Mouse (Mus musculus) midbrain, postnatal 0 days (tissue): ENCODE data around the gene Ifitm1. TPM values are rescaled to one million over a fixed set of nuclear protein-coding genes. Genes with fewer than 3 reads are reported as not detected.

ENCODE experiments used
- ATAC-seq: fragments of 200-750 bp; cut with Nextera tagmentation; 2 replicates; pipeline ENCODE4 v1.8.0; 2017; ENCODE audit warnings: moderate number of reproducible peaks, mild to moderate bottlenecking, moderate TSS enrichment, moderate library complexity; ENCODE audit not compliant: low FRiP score
- DNase-seq: peaks from one replicate; pipeline ENCODE4 v3.0.0-alpha.2; 2015; ENCODE audit warnings: low spot score
- H3K27ac ChIP-seq: fragments of 300-500 bp; sonication (generic); 2 replicates; pipeline ENCODE4 v1.5.1; 2014; ENCODE audit warnings: low read depth, mild to moderate bottlenecking, low read length, mixed read lengths
- H3K27me3 ChIP-seq: fragments of 300-500 bp; sonication (generic); 2 replicates; pipeline ENCODE4 v1.6.1; 2014; ENCODE audit warnings: low read length, control low read depth, mixed read lengths; ENCODE audit not compliant: insufficient read depth
- H3K36me3 ChIP-seq: fragments of 300-500 bp; sonication (generic); 2 replicates; pipeline ENCODE4 v1.6.1; 2014; ENCODE audit warnings: low read length, control low read depth, mixed read lengths; ENCODE audit not compliant: insufficient read depth
- H3K4me1 ChIP-seq: fragments of 300-500 bp; sonication (generic); 2 replicates; pipeline ENCODE4 v1.6.1; 2014; ENCODE audit warnings: mild to moderate bottlenecking, control low read depth, antibody characterized with exemption, low read length, mixed read lengths; ENCODE audit not compliant: insufficient read depth
- H3K4me2 ChIP-seq: fragments of 300-500 bp; sonication (generic); 2 replicates; pipeline ENCODE4 v1.6.1; 2014; ENCODE audit warnings: low read depth, mild to moderate bottlenecking, low read length, mixed read lengths; ENCODE audit not compliant: poor library complexity, severe bottlenecking
- H3K4me3 ChIP-seq: fragments of 300-500 bp; sonication (generic); 2 replicates; pipeline ENCODE4 v1.5.1; 2014; ENCODE audit warnings: low read depth, mild to moderate bottlenecking, low read length, moderate library complexity
- H3K9ac ChIP-seq: fragments of 300-500 bp; sonication (generic); replicated peaks from 2 replicates; pipeline ENCODE4 v1.6.1; 2014; ENCODE audit warnings: mild to moderate bottlenecking, low read length, moderate library complexity, mixed read lengths; ENCODE audit not compliant: poor library complexity, severe bottlenecking
- H3K9me3 ChIP-seq: fragments of 300-500 bp; sonication (generic); 2 replicates; pipeline ENCODE4 v1.6.1; 2016; ENCODE audit warnings: low read length, control low read depth
- CTCF ChIP-seq: IDR thresholded peaks from 2 replicates; pipeline ENCODE4 v1.5.1; 2016; ENCODE audit warnings: antibody characterized with exemption, mild to moderate bottlenecking
- WGBS: fragments of 180-500 bp; shearing (Covaris S2); extraction: QIAGEN DNeasy Blood & Tissue Kit; methylation state at CpG from one replicate; pipeline ENCODE4 v1.1.7; 2014; 5-methylcytosine and 5-hydroxymethylcytosine counted together
- polyA plus RNA-seq: library from polyadenylated mRNA; unstranded; fragments of >200 nt; fragmentation: Nextera tagmentation; extraction: Ambion mirVana; gene quantifications from 2 replicates; pipeline ENCODE4 v1.2.1, GENCODE M21; 2015
- total RNA-seq: library from RNA; depleted of rRNA; stranded (reverse); fragments of >200 nt; gene quantifications from 2 replicates; pipeline ENCODE4 v1.2.3, GENCODE M21; 2014

Gene Ifitm1
- total and polyA plus RNA-seq, 2 experiments from 2014 or later = 14.6 to 16.3 TPM

DNA sequence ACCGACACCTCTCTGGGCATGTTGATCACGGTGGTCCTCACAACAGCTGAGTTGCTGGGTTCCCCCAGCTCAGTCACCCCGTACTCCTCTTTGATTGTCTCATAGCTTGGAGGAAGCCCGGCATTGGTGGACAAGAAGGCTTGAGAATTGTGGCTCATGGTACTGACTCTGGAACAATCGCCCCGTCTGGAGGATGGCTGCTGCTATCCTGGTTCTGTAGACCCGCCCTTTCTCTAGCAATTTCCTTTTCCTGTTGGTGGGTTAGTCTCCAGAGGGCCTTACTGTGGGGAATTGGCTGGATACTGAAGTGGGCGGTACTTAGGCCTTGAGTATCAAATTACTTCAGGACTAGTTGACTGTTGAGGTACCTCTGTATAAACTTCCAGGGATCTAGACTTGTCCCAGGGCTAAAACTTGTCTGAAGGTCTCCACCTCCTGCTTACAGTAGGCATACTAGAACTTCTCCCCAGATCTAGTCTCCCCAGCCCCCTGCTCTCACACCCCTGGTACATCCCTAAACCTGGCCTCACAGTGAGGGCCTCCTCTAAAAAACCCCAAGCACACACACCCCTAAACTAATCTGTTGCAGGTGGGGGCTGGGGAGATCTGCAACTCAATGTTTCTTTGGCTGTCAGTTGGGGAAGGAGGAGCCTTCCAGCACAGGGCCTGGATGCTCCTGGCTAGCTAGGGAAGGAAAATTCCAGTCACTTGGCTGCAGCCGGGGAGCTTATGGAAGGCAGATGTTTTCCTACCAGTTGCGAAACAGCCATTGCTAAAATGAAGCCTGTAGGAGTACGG, 11.1 kb upstream of the Ifitm1 start, which contains the start of the genes Gm45717 and Ifitm2:
Gene Gm45717, minus strand, starts transcription at position 180 of the 798 bp plus-strand sequence.
Gene Ifitm2, minus strand, starts transcription at position 230 of the 798 bp plus-strand sequence.
- Histone ChIP-seq H3K9me3 (no peaks in the 10 kb centered on the region), H3K27me3 (no peaks in the 10 kb centered on the region), H3K4me2 (peak within 1 kb of the TSS; percentile 46), H3K36me3 (no peaks in the 10 kb centered on the region), H3K4me3 (peak within 1 kb of the TSS; percentile 31), H3K4me1 (no peaks in the 10 kb centered on the region), H3K9ac (peak within 1 kb of the TSS; percentile 9; the same call in 1 of the 2 replicates), H3K27ac (no peak within 1 kb of the TSS)
- ATAC-seq (no peak), DNase-seq (peak; percentile 71)
- no peak for TF ChIP-seq CTCF
- 21% methylated on average over 11 of the region's 11 CpGs for WGBS

DNA sequence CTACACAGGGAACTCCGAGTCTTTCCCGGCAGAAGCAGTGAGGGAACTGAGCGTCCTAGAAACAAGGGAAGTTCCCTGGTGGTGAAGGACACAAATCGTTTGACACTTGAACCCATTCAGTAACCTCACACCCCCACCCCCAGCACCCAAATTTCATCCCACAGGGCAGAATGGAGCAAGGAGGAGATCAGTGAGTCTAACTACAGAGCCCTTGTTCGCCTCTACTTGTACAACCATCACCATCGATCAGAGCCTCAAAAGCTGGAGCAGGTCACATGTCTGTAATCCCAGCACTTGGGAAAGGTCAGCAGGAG, 10.5 kb upstream of the Ifitm1 start:
- H3K27ac ChIP-seq = no peak overlapping the region

DNA sequence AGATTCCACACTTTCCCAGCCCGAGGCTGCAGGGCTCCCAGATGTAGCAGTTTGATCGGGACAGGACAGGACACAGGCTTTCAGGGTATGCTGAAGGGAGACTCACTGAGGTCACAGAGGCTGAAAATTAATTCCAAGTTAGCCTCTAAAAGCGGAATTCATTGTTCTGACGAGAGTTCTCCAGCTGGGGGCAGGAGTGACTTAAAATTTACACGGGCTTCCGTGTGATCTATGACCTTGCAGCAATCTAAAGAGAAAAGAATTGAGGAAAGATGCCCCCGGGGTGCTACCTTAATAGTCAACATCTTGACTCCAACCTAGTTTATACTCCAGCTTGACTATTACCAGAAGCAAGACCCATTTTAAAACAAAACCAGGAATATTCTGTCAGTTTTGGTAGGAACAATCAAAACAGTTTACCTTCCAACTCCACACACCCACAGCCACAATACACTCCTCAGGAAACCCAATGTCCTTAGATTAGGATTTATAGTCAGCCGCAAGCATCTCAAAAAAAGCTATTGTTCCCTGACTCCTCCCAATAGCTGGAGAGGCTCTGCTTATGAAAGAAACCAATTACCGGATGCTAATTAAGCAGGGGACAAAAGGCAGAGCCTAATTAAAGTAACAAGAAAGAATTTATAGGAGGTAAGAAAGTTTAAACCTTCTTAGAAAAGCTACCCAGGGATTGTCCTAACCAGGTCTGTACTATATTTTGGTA, 7.7 kb upstream of the Ifitm1 start:
- WGBS = 7% methylated on average over 9 of the region's 9 CpGs
- Histone ChIP-seq H3K4me1 (no peaks in the 10 kb centered on the region), H3K27me3 (no peaks in the 10 kb centered on the region), H3K4me2 (no peak overlapping the region), H3K36me3 (no peaks in the 10 kb centered on the region), H3K27ac (no peak overlapping the region), H3K9me3 (no peaks in the 10 kb centered on the region), H3K9ac (no peak overlapping the region), H3K4me3 (no peak overlapping the region)
- ATAC-seq = no peak
- peak; percentile 64 for TF ChIP-seq CTCF
- peak; percentile 51 for DNase-seq

More for the DNA sequence above, 10.5 kb upstream of the Ifitm1 start:
- Histone ChIP-seq H3K4me3 (no peak overlapping the region), H3K27me3 (no peaks in the 10 kb centered on the region), H3K4me1 (no peaks in the 10 kb centered on the region), H3K9ac (no peak overlapping the region), H3K36me3 (no peaks in the 10 kb centered on the region), H3K4me2 (no peak overlapping the region), H3K9me3 (no peaks in the 10 kb centered on the region)
- ATAC-seq = no peak
- WGBS = 64% methylated on average over 6 of the region's 6 CpGs
- no peak for DNase-seq
- TF ChIP-seq CTCF = no peak

DNA sequence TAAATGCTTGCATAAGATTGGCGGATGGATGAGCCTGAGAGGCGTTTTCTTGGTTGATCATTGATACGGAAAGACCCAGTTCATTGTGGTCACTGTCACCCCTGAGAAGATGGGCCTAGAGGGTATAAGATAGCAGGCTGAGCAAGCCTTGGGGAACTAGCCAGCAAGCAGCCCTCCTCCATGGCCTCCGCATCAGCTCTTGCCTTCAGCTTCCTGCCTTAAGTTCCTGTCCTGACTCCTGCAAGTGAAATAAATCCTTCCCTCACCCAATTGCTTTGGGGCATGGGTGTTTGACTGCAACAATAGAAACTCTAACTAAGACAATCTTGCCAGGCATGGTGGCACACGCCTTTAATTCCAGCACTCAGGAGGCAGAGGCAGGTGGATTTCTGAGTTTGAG, 7.0 kb upstream of the Ifitm1 start:
- Histone ChIP-seq H3K9me3 (no peaks in the 10 kb centered on the region), H3K36me3 (no peaks in the 10 kb centered on the region), H3K27me3 (no peaks in the 10 kb centered on the region), H3K4me2 (no peak overlapping the region), H3K27ac (no peak overlapping the region), H3K9ac (no peak overlapping the region), H3K4me3 (no peak overlapping the region), H3K4me1 (no peaks in the 10 kb centered on the region)
- TF ChIP-seq CTCF = no peak
- DNase-seq = no peak
- 71% methylated on average over 5 of the region's 5 CpGs for WGBS
- ATAC-seq = no peak

DNA sequence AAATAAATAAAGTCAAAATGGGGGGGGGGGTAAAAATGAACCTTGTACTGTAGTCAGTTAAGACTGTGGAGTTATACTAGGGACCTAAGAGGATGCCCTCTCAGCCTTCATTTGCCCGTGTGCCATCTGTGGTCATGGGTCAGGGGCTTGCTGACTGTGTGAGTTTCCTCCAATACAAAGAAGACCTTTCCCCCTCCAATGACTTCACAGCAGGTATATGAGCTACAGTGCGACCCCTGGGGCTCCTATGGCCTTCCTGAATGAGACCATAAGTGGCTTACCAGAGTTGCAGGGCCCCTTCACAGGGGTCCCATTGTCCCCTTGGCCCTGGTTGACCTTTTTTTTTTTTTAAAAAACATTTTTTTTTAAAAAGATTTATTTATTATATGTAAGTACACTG, 5.6 kb upstream of the Ifitm1 start:
- no peaks in the 10 kb centered on the region for H3K27me3 ChIP-seq
- WGBS = 54% methylated on average over 2 of the region's 2 CpGs
- TF ChIP-seq CTCF = no peak

DNA sequence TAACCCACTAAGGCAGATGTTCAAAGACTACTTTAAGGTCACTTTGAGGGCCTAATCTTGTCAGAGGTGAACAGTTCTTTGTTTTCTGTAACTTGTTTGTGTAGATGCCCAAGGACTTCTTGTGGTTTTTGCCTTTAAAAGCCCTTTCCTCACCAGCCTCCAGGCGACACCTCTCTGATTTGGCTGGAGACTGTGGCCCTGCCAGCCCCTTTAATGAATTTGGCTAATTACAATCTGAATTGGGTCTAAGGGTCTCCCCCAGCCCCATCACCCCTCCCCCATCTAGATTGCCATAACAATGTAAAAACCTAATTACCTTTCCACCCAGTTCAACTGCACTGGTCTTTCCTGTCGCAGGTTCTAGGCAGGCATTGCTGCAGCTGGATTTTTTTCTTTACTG, 4.3 kb upstream of the Ifitm1 start:
- no peak overlapping the region for H3K4me2 ChIP-seq
- no peak for DNase-seq
- H3K36me3 ChIP-seq = no peaks in the 10 kb centered on the region
- H3K9me3 ChIP-seq = no peaks in the 10 kb centered on the region
- H3K27ac ChIP-seq = no peak overlapping the region
- no peak overlapping the region for H3K4me3 ChIP-seq
- no peaks in the 10 kb centered on the region for H3K27me3 ChIP-seq
- no peak for TF ChIP-seq CTCF
- no peaks in the 10 kb centered on the region for H3K4me1 ChIP-seq
- no peak for ATAC-seq
- WGBS = 82% methylated on average over 2 of the region's 2 CpGs
- H3K9ac ChIP-seq = no peak overlapping the region

More for the DNA sequence above, 5.6 kb upstream of the Ifitm1 start:
- Histone ChIP-seq H3K36me3 (no peaks in the 10 kb centered on the region), H3K27ac (no peak overlapping the region), H3K4me2 (no peak overlapping the region), H3K4me3 (no peak overlapping the region), H3K4me1 (no peaks in the 10 kb centered on the region), H3K9me3 (no peaks in the 10 kb centered on the region), H3K9ac (no peak overlapping the region)
- DNase-seq = no peak
- ATAC-seq = no peak
